Mouse (Mus musculus) small intestine, adult 2 months (tissue): Measurements from ENCODE around the gene Vmn1r229. TPM values are rescaled to one million over a fixed set of nuclear protein-coding genes. Genes with fewer than 3 reads are reported as not detected.

Experiments
- H3K27ac ChIP-seq: fragments of 200-500 bp; 2 replicates; pipeline ENCODE4 v1.5.1; 2012; ENCODE audit warnings: low read depth, low read length, control low read depth, inconsistent platforms; ENCODE audit not compliant: insufficient read depth
- H3K27me3 ChIP-seq: fragments of 200-500 bp; 2 replicates; pipeline ENCODE4 v1.6.1; 2012; ENCODE audit warnings: mild to moderate bottlenecking, moderate library complexity, low read length, inconsistent platforms; ENCODE audit not compliant: control insufficient read depth, insufficient read depth
- H3K36me3 ChIP-seq: fragments of 200-500 bp; 2 replicates; pipeline ENCODE4 v1.6.1; 2012; ENCODE audit warnings: mild to moderate bottlenecking, low read length, control low read depth, inconsistent platforms; ENCODE audit not compliant: control insufficient read depth, insufficient read depth
- H3K4me1 ChIP-seq: fragments of 200-500 bp; 2 replicates; pipeline ENCODE4 v1.6.1; 2012; ENCODE audit warnings: low read length, inconsistent platforms, mixed read lengths; ENCODE audit not compliant: control insufficient read depth, insufficient read depth, insufficient read length
- H3K4me3 ChIP-seq: fragments of 200-500 bp; 2 replicates; pipeline ENCODE4 v1.5.1; 2012; ENCODE audit warnings: low read depth, mild to moderate bottlenecking, control low read depth, inconsistent platforms, low read length, moderate library complexity
- CTCF ChIP-seq: fragments of 200-500 bp; IDR thresholded peaks from 2 replicates; pipeline ENCODE4 v1.5.1; 2012; ENCODE audit warnings: low read depth, mild to moderate bottlenecking, control low read depth, inconsistent platforms, low read length, moderate library complexity, mixed read lengths; ENCODE audit not compliant: insufficient replicate concordance, insufficient read length; ENCODE audit errors: extremely low read depth
- POLR2A ChIP-seq: fragments of 200-500 bp; IDR thresholded peaks from 2 replicates; pipeline ENCODE4 v1.6.1; 2012; ENCODE audit warnings: low read depth, mild to moderate bottlenecking, control low read depth, inconsistent platforms, low read length, moderate library complexity
- WGBS: fragments of 180-500 bp; shearing (Covaris S2); methylation state at CpG from one replicate; pipeline ENCODE4 v1.1.7; 2018; 5-methylcytosine and 5-hydroxymethylcytosine counted together
- polyA plus RNA-seq: library from polyadenylated mRNA; depleted of rRNA; stranded (reverse); fragments of >200 nt; gene quantifications from 2 replicates; pipeline ENCODE4 v1.2.3, GENCODE M21; 2012; rRNA removed

Vmn1r229 gene
- polyA plus RNA-seq, result not detected in 2 replicates

DNA sequence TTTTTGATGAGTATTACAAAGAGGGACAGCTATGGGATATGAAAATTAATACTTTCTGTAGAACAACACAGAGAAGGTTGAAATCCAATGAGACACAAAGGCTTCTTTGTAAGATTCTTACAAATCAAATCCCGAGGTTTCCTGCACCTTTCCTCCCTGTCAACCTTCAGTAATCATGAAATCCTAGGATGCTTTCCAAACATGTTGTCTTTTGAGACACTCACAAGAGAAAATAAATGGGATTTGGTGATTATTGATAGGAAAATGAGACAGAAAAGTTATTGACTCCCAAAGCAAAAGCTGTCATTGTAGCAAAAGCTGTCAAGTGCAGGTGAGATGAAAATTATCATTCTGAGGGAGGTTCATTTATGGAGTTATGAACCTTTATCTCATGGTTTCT, at the start of gene Vmn1r229:
TSS of gene Vmn1r229 (plus strand) at position 301 of the 400 bp plus-strand sequence.
- Histone ChIP-seq H3K4me1 (no peaks in the 10 kb centered on the region), H3K27ac (no peak within 1 kb of the TSS), H3K4me3 (no peak within 1 kb of the TSS), H3K36me3 (no peaks in the 10 kb centered on the region), H3K27me3 (no peaks in the 10 kb centered on the region)
- 48% methylated on average over 1 of the region's 1 CpGs for WGBS
- TF ChIP-seq CTCF (no peak), POLR2A (no peak)

DNA sequence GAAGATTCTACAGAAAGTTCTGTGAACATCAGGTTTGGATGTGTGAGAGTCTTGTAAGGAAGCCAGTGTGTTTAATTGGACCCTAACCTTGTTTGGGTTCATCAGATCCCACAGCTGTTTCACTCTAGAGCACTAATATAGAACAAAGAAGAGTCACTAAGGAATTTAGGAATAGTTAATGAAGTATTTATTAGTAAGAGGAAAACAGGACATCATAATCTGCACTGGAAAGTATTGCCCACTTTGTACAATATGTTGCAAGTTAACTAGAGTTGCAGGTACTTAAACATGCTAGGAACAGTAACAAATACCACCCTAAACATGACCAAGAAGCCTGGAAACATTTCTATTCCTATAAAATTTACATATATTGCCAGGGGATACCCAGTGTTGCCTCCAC, 25.3 kb upstream of the Vmn1r229 start, which contains the start of gene Vmn1r228:
TSS of gene Vmn1r228 (minus strand) at position 101 of the 400 bp plus-strand sequence.
- Histone ChIP-seq H3K27ac (no peak within 1 kb of the TSS), H3K27me3 (no peaks in the 10 kb centered on the region), H3K4me3 (no peak within 1 kb of the TSS), H3K4me1 (no peaks in the 10 kb centered on the region), H3K36me3 (no peaks in the 10 kb centered on the region)
- TF ChIP-seq CTCF (no peak), POLR2A (no peak)

DNA sequence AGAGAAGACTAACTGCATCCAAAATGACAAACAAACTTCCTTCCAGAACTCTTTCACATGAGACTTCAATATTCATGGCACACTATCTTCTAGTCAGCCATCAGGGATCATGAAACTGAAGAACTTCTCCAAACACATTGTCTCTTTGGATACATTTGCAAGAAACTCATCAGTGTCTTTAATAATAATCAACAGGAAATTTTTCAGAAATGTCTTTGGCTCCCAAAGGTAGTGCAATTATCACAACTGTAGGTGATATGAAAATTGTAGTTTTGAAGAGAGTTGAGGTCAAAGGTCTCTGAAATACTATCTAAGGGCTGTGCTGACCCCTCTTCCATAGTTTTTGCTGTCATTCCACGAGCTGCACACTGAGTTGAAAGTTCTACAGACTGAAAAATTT, 28.8 kb downstream of the Vmn1r229 start, which contains the start of gene Vmn1r230:
TSS of gene Vmn1r230 (plus strand) at position 301 of the 400 bp plus-strand sequence.
- TF ChIP-seq CTCF (no peak), POLR2A (no peak)
- Histone ChIP-seq H3K4me3 (no peak within 1 kb of the TSS), H3K27ac (no peak within 1 kb of the TSS), H3K4me1 (no peaks in the 10 kb centered on the region), H3K36me3 (no peaks in the 10 kb centered on the region), H3K27me3 (no peaks in the 10 kb centered on the region)
- WGBS, result 0% methylated on average over 1 of the region's 1 CpGs

Other genes starting within 250 kb of the Vmn1r229 start
- gene Vmn2r109, start 246.8 kb upstream of the Vmn1r229 start, polyA plus RNA-seq, result not detected in 2 replicates
- not detected in 2 replicates for gene Vmn2r110, start 215.1 kb upstream of the Vmn1r229 start, polyA plus RNA-seq
- not detected in 2 replicates for gene Fpr-rs3, start 186.7 kb upstream of the Vmn1r229 start, polyA plus RNA-seq
- gene Vmn1r226, start 128.7 kb upstream of the Vmn1r229 start, polyA plus RNA-seq, result not detected in 2 replicates
- not detected in 2 replicates for gene Vmn1r227, start 81.7 kb upstream of the Vmn1r229 start, polyA plus RNA-seq
- gene Vmn1r228, start 25.4 kb upstream of the Vmn1r229 start, polyA plus RNA-seq, result not detected in 2 replicates
- not detected in 2 replicates for gene Vmn1r230, start 28.9 kb downstream of the Vmn1r229 start, polyA plus RNA-seq
- not detected in 2 replicates for gene Vmn1r231, start 93.5 kb downstream of the Vmn1r229 start, polyA plus RNA-seq
- not detected in 2 replicates for gene Vmn1r232, start 108.2 kb downstream of the Vmn1r229 start, polyA plus RNA-seq
- gene Ppp2r1a, start 133.8 kb downstream of the Vmn1r229 start, polyA plus RNA-seq, result 75.4 and 113 TPM in 2 replicates
- gene Vmn1r233, start 184.9 kb downstream of the Vmn1r229 start, polyA plus RNA-seq, result not detected in 2 replicates
- gene Zfp160, start 197.3 kb downstream of the Vmn1r229 start, polyA plus RNA-seq, result 0.33 and 0.89 TPM in 2 replicates